Mouse (Mus musculus) testis, postnatal 14 days (tissue): ENCODE measurements around the gene Il1r2.

Source experiments
- DNase-seq: peaks from one replicate; pipeline ENCODE4 v3.0.0; 2021; ENCODE audit warnings: low spot score

Gene Il1r2

DNA sequence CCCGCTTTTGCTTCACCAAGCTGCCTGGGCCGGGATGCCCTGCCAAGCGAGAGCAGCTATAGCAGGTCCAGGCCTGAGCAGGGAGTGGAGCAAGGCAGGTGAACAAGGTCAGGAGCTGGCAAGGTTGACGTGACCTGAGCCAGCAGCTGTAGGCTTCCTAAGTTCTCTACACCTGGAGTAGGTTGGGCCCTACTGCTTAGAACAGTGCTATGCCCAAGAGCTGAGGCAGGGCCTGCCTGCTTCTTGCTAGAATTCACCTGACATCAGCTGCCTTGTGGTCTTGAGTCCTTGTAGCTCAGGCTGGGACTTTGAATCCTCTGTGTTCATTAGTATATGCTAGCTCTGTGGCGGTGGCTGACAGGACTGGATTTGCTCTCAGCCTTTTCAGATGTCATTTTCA, at the start of gene Il1r2:
Gene Il1r2 (plus strand): TSS at position 301 of the 400 bp plus-strand sequence.
- DNase-seq = no peak

DNA sequence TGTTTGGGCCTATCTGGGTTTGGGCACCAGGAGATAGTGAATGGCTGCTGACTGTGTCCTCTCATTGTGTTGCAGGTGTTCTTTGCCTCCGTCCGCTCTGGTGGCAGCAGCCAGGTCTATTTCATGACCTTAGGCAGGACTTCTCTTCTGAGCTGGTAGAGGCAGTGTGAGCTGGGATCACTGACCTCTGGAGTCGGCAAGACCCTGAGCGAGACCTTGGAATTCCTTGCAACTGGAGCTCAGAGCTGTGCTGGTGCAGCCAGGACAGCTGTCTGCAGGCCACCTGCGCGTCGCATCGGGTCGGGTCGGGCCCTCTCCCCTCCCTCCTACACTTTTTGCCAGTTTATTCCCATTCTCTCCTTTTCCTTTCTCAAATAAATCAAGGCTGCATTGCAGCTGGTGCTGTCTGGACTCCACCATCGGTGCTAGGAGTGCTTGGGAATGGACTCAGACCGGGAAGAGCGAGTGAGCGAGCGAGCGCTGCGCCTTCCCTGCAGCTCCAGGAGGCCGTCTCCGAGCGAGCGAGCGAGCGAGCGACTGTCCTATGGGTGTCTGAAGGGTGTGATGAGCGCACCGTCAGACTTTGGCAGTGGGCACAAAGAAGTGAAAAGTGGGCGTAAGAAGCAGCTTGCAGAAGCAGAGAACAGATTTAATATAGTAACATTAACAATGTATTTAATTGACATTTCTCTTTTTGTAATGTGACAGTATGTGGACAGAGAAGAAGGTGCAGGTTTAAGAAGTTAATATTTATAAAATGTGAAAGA, 49.1 kb upstream of the Il1r2 start:
- no peak for DNase-seq

DNA sequence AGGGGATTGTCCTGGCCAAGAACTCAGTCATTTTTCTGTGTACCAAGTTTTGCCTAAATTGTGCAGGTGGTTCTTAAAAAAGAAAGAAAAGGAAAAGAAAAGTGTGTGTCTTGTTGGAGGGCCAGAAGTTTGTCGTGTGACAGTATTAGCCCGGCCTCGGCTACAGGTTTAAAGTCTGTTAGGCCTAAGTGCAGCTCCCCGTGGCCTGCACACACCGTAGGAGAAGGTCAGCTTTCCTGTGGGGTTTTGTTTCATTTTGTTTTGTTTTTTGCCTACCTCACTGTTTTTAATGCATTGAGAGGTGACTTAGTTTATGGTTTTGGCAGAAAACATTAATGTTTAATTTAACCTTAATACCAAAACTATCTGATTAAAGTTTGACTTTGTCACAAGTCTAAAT, 48.5 kb upstream of the Il1r2 start:
- no peak for DNase-seq

DNA sequence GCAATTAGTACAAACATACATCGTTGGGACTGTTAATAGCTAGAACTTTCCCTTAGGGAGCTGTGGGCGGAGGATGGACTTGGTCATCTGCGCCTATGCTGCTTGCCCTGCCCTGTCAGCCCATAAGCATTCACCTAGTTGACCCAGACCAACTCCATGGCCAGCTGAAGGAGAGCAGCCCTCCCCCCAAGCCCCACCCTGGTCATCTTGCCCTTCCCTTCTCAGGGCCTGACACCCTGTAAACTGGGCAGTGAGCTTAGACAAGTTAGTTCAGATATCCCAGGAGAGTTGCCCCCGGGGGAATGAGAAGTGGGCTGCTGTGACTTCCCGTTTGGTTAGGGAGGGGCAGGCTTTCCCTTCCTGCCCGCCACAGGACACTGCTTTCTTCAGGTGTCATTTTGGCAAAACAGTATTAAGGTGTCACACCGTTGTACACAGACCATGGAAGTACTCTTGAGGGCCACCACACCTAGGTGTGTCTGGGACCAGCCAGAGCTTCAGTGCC, 46.7 kb upstream of the Il1r2 start:
- DNase-seq = no peak

DNA sequence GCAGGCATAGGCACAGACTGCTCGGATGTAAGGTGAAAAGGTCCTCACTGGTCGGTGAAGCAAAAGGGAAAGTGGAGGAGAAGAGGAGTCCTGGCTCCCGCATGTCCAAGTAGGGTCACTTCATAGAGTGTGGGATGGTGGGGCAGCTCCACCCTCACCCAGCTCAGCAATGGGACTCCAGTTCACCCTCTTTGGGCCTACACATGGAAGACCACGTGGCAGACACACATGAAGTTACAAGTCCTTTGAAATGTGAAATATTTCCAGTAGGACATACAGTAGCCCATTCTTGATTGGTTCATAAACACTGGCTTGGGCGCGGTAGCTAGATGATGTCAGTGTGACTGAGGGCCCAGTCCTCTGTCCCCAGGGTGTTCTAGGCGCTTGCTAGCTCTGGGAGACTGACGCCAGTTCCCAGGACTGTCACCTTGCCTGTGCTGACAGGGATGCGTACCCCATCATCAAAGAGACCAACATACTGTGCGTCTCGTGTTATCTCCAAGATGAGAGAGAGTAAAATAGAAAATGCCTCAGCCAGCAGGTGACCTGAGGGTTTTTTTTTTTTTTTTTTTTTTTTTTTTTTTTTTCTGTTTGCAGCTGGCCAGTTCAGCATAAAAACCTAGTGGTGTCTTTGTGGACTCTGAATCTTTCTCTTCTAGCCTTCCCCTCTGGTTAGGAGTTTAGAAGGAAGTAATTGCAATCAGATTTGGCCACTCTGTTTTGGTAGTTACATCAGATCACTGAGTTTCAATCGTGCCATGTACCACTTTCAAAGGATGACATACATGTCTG, 45.5 kb upstream of the Il1r2 start:
- DNase-seq = no peak

DNA sequence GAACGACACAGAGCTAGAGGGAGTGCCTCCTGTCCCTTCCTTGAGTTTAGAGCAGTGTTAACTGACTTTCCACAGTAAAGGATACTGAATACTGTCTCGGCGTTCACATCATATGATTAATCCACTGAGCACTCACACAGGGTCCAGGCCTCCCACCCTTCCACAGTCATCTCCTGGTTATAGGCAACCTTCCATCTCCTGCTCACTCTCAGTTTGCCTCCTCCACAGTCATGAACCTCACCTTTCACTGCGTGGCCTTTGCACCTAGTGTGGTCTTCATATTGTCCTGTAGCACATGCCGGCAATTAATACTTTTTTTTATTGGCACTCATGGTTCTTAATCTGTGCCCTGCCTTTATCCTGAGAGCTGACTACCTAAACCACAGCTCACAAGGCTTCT, 44.3 kb upstream of the Il1r2 start:
- DNase-seq = no peak

DNA sequence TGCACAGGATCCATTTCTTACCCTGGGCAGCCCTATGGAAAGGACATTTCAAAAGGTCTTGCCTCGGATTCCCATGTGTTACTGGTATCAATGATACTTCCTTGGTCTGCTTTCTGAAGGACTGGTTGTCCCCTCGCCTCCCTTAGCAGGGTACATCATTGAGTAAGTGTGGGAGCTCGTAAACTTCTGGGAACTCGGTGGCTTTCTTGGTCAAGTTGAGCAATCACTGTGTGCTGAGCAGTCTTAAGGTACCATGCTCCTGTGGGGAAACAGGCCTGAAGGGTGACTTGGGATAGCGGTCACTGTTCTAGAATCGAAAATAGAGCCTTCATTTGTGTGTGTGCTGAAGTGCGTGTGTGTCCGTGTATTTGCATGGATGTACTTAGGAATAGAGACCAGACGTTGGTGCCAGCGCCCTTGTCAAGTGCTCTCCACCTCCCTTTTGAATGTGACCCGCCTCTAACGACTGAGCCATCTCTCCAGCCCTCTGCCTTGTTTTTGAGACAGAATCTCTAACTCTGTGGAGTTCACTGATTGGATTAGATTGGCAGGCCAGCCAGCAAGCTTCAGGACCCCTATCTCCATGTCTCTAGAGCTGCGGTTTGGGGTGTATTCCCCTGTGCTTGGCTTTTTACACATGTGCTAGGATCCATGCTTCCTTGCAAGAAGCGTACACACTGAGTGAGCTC, 43.4 kb upstream of the Il1r2 start:
- DNase-seq = no peak

DNA sequence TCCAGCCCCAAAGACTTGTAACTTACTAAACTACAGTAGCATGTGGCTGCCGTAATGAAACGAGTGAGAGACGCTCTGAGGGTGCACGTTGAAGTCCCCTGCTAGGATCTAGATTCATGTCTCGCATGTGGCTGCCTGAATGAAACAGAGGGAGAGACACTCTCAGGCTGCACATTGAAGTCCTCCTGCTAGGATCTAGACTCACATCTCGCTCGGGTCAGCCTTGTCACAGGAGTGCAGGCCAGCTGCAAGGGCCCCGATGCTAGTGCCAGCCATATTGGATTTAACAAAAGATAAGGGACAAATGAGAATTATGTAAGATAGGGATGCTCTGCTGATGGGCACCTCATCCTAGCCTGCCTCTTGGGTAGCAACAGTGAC, 42.9 kb upstream of the Il1r2 start:
- DNase-seq = no peak

DNA sequence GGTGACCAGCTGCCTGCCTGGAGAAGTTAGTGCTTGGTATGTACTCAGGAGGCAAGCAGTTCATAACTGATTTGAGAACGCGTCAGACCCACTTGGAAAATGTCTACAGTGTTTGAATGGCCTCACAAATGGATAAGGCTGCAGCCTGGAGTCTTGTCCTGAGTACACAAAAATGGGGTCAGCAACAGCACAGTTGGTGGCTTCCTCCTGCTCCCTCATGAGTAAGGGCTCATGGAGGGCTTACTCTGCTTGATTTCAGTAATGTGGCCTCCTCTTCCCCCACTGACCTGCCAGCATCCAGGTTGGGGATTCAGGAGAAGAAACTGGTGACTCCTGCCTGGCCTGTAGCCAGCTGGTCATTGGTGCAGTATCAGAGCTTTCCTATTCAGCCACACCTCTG, 42.3 kb upstream of the Il1r2 start:
- DNase-seq = no peak

DNA sequence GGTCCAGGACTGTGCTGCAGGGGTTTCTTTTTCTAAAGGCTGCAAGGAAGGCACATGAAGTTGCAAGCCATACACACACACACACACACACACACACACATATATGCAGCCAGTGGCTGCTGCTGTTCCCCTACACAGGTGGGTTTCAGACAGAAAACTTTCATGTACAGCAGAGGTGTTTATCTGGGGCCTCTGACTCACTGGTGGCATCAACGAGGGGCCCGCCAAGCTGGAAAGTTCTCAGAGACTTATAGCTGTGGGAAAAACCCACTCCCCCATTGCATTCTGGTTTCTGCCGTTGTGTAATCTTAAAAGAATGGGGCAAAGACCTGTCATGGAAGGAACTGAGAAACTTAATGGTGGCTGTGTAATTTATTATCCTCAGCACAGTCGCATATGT, 40.6 kb upstream of the Il1r2 start:
- DNase-seq = no peak

DNA sequence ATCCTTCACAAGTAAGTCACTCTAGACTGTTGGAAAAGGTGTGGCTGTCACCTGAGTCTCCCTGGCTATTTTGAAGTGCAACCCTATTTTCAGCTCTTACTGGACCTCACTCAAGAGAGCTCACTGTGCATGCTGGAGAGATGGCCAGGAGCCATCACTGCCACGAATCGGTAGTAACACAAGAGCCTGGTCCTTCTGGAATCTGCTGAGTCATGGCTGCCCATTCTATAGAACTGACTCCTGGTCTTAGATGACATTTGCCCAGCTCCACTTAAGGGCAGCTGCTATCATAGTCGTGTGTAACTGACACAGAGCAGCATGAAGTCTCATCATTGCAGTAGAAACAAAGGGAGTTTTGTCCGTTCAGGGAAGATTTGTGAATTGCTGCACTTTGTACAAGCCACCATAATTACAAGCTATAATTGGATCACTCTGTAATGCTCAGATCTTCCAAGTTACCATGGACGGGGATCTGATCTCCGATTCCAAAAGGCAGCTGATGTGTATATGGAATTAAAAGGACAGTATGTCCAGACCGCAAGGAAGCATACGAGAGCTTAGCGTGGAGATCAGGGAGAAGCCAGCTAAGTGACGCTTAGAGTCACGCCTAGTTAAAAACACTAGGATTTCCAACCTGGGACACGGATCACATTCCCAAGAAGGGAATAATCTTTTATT, 40.0 kb upstream of the Il1r2 start:
- DNase-seq = no peak

DNA sequence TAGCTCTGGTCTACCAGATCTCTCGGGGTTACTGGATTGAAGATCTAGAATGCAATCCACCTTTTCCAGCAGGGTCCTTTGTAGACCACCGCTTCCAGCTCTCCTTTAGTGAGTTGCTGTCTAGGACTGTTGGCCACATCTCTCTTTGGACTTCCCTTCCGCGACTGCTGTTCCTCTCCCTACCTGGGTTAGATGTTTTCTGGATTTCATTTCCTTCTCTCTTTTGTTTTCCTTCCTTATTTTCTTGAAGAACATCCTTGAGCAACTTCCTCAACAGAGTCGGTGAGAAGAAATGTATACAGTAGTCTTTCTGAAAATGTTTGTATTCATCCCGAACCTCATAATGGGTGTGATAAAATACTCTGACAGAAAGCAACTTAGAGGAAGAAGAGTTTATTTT, 36.0 kb upstream of the Il1r2 start:
- DNase-seq = no peak

DNA sequence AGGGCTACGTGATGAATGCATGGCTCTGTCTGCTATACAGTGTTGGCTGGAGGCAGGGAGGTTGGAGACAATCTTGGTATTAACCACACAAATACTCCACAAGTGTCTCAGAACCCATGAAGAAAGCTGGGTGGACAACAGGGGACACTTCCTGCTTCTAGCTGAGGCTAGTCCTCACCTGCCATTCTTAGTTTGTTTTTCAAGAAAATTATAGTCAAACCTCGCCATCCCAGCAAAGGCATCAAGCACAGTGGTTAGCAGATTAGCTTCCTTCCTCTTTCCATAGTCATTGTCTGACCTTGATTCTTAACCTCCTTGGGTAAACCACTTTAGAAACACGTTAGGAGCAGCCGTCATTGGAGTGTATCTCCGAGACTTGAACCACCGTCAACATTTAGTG, 28.2 kb upstream of the Il1r2 start:
- DNase-seq = no peak

DNA sequence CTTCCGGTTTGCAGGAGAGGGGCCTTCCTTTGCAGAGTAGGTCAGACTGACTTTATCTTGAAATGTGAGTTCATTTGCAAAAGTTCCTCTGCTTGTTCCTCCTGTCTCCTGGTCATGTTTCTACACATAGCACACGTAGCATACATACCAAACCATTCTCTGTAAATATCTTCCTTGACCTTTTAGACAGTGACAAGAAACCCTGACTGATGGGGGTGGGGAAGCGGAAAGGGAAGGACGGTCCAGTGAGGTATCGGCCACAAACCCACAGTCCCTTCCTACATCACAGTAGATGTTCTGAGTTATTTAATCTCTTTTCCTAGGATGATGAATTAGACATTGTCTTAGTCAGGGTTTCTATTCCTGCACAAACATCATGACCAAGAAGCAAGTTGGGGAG, 27.3 kb upstream of the Il1r2 start:
- DNase-seq = no peak

DNA sequence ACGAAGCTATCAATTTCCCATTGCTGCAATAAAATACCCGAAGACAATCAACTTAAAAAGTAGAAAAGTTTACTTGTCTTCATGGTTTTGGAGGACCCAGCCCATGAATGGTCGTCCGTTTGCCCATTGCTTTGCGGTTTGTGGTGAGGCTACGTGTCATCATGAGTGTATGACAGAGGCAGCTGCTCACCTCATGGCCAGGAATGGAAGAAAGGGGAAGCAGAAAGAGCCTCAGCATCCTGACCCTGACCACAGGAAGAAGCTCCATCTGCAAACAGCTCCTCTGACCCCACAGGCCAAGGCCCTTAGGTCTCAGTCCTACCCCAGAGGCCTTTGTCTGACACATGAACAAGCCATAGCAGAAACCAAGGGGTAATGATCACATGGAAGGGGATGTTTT, 22.7 kb upstream of the Il1r2 start:
- DNase-seq = no peak

DNA sequence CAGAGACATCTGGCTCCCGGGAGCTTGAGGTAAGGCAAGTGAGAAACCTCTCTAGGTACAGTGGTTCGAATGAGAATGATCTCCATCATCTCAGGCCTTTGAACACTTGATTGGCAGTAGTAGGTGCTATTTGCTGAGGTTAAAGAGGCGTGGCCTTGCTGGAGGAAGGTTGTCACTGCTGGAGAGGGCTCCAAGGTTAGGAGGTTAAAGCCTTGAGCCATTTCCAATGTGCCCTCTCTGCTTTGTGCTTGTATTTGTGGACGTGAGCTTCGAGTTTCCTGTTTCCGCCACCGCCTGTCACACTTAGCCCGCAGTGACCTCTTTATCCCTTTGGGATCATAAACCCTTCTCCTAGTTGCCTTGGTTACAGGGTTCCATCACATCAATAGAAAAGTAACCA, 21.7 kb upstream of the Il1r2 start:
- no peak for DNase-seq

DNA sequence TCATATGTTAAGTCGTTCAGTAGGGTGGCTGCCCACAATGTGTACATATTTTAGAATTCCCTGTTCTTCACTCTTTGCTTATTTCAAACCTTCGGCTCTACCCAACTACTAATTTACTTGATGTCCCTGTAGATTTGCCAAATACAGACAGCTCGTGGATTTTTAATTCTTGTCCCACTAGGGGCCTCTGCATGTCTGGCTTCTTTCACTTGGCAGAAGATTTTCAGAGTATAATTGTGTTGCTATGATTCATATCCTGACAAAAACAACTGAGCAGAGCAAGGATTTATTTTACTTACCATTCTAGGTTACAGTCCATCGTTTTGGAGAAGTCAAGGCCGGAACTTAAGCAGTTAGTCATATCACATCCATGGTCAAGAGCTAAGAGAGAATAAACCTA, 20.8 kb upstream of the Il1r2 start:
- DNase-seq = no peak

DNA sequence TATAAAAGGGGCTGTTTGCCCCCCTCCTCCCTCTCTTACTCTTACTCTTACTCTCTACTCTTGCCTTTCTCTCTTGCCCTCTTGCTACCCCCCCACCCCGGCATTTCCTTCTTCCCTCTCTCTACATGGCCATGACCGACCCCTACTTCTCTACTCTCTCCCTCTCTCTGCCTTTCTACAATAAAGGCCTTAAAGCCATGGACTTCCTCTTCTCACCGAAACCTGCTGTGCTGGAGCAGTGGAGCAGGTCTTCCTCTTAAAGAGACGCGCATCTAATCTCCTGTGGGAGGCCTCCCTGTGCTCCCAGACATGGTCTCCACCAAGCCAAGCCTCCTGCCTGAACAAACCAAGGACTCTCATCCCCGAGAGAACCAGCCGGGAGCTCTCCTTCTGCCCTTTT, 18.8 kb upstream of the Il1r2 start:
- no peak for DNase-seq

DNA sequence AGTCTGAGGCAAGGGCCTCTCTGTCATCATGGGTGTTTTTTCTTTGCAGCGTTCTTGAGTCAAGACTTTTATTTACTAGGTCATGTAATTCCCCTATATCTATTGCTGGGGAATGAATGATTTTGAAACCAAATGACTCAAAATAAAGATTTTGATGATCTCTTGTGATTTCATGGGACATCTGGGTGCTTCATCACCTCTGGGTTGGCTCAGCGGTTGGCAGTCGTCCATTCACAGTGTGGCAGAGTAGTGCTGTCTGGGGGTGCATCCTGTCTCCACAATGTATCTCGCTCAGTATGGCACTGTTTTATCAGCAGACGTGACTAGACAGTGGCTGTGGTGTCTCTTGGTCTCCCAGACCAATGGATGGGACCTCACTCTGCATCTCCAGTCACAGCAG, 17.9 kb upstream of the Il1r2 start:
- DNase-seq = no peak

DNA sequence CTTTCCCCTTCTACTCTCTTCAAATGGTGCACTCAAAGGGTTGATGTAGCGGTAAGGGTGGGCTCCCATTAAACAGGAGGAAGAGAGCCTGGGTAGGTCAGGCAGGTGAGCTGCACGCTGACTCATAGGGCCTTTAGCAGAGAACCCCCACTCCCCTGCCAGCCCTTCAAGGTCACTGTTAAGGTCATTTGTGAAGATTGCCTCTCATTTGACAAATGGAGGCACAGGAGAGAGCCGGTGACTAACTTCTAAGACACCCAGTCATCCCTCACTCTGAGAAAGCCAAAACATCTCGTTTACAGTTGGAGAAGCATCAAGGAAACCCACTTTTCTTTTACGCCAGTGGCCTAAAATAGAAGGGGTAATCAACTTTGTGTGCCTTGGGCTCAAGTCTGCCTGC, 16.5 kb upstream of the Il1r2 start:
- no peak for DNase-seq

DNA sequence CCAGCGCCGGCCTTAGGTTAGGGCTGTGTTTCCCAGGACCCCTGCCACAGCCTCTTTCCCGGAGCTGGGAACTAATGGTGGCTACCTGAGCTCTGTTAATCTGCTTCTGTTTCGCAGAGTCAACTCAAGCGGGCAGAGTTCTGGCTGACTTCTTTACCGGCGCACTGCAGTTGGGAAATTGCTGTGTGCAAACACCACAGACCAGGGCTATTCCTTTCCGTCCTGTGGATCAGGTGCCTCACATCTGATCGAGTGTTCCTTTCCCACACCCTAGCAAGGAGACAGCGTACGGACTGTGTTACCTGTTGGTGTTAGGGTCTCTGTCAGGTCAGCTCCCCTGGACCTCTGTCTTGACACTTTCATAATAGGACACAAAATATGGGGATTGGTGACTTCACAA, 15.9 kb upstream of the Il1r2 start:
- no peak for DNase-seq

DNA sequence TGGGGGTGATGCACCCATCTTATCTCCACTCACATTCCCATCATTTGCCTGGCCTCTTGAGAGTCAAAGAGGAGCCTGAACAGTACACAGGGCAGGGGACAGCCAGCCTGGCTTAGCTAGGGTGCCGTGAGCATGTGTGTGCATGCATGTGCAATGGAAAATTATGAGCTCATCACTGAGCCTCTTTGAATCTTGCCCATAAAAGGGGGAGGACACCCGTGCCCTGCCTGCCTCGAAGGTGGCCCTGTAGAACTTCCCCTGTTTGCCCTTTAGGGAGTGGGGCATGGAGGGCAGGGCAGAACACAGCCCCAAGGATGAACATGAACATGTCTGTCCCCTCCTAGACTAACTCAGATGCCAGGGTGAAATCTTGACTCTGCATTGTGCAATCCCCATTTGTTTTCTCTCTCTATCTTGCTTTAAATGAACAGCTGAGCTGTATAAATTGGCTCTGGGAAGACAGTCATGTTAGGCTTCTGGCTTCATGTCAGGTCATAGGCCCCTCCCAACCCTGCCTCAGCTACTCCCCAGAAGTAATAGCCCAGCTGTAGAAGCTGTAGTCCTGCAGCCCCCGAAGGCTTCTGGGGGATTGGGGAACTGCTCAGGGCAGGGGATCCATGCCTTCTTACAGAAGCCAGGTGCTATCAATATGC, 14.6 kb upstream of the Il1r2 start:
- no peak for DNase-seq
